Mouse (Mus musculus) liver, embryonic 14.5 days (tissue): ENCODE measurements around the gene Hsp90aa1.

ENCODE experiments used
- CTCF ChIP-seq: IDR thresholded peaks from 2 replicates; pipeline ENCODE4 v1.5.1; 2016; ENCODE audit warnings: antibody characterized with exemption, low read depth, control low read depth
- EP300 ChIP-seq: IDR thresholded peaks from 2 replicates; pipeline ENCODE4 v1.6.1; 2016; ENCODE audit warnings: antibody characterized with exemption, low read depth

GRCm38 (mm10) chr12:110674243-110674642, 28.3 kb downstream of the Hsp90aa1 start:
- peak; percentile 81 for TF ChIP-seq CTCF
- no peak for TF ChIP-seq EP300
